Mouse (Mus musculus): ENCODE measurements around the gene Olfr6. TPM values are rescaled to one million over a fixed set of nuclear protein-coding genes. Genes with fewer than 3 reads are reported as not detected.
"Not testable (repeated sequence)": the region's sequence is repeated elsewhere in the genome, so short reads cannot be mapped to it uniquely, and the experiment has no call there.

The Olfr6 gene
- polyA plus RNA-seq, 1 experiment from 2014 or later = not detected

DNA sequence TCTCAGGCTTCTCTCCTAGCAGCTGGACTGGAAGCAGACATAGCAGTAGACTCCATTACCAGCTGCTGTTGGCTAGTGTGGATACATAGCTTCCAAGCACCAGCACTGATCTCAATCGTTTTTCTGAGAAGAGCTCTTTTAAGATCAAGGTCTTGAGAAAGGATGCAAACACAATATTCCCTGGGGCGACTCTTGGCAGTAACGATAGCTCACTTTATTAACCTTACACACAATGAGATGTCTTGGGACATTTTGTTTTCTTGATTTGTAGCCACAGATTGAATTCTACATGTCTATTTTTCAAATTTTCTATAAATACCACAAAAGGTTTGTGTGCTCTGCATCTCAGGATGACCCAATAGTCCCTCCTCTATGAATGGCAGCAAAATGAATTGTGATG is 15.5 kb downstream of the Olfr6 start, which contains the start of gene Olfr710:
Gene Olfr710 (minus strand): TSS at position 101 of the 400 bp plus-strand sequence.
- Histone ChIP-seq H3K4me3 (replicated peaks; ENCODE audit: low read depth, low read length) (no peak within 1 kb of the TSS), H3K4me1 (replicated peaks; ENCODE audit: insufficient read depth, low read length) (no peaks in the 10 kb centered on the region), H3K36me3 (ENCODE audit: insufficient read depth, low read length) (no peaks in the 10 kb centered on the region), H3K9me3 (replicated peaks; ENCODE audit: low read length) (no peaks in the 10 kb centered on the region), H3K4me2 (ENCODE audit: low read length) (no peak within 1 kb of the TSS), H3K27me3 (ENCODE audit: insufficient read depth, low read length) (no peaks in the 10 kb centered on the region), H3K27ac (no peak within 1 kb of the TSS), H3K9ac (ENCODE audit: low read depth, low read length) (no peak within 1 kb of the TSS)
- no peak for TF ChIP-seq CTCF (IDR thresholded peaks at IDR 0.05; ENCODE audit: low read depth)
- ATAC-seq (replicated peaks; ENCODE audit: low FRiP score, low read depth) (no peak), DNase-seq (ENCODE audit: low spot score) (no peak)
- 72% methylated on average over 3 of the region's 3 CpGs for WGBS

DNA sequence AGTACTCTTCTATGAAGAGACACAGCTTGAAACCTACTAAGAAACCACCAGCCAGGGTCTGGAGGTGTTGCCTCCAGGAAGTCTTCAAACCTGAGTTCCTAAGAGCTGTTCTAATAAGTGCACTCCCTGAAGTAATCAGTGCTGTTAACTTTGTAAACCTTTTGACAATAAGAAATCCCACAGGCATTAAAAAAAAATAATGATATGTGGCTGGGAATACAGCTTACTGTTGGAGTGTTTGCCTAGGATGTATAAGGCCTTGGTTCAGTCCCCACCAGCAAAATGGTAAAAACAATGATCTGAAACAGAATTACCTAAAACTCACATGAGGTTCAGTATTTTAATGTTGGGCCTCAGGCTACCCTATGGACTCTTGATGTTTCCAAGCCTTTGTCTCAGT is 31.6 kb downstream of the Olfr6 start, which contains the start of gene Olfr709-ps1:
Gene Olfr709-ps1 (minus strand): TSS at position 101 of the 400 bp plus-strand sequence.
- DNase-seq (ENCODE audit: low spot score) = no peak
- no peak for ATAC-seq (replicated peaks; ENCODE audit: low FRiP score, low read depth)
- H3K4me3 ChIP-seq (replicated peaks; ENCODE audit: low read depth, low read length) = no peak within 1 kb of the TSS
- H3K9me3 ChIP-seq (replicated peaks; ENCODE audit: low read length) = no peaks in the 10 kb centered on the region
- H3K27ac ChIP-seq = no peak within 1 kb of the TSS
- no peak within 1 kb of the TSS for H3K9ac ChIP-seq (ENCODE audit: low read depth, low read length)
- no peaks in the 10 kb centered on the region for H3K4me1 ChIP-seq (replicated peaks; ENCODE audit: insufficient read depth, low read length)
- no peaks in the 10 kb centered on the region for H3K36me3 ChIP-seq (ENCODE audit: insufficient read depth, low read length)
- no peak within 1 kb of the TSS for H3K4me2 ChIP-seq (ENCODE audit: low read length)
- TF ChIP-seq CTCF (IDR thresholded peaks at IDR 0.05; ENCODE audit: low read depth) = no peak
- H3K27me3 ChIP-seq (ENCODE audit: insufficient read depth, low read length) = no peaks in the 10 kb centered on the region

DNA sequence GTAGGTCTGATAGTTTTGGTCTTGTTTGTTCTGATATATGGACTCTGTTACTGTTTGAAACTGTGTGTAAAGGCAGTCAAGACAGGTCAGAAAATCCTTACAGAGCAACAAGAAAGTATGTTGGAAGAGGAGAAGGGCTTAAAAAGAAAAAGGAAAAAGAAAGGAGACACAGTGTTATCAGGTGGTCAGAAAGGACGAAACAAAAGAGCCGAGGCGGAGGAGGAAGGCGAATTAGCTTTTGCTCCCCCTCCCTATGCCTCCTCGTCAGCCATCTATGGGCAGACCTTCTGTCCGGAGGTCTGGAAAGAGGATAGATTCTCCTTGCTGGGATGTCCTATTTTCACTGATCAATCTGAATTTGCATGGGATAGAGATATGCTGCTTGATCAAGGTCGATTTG is 42.8 kb downstream of the Olfr6 start:
- not testable (repeated sequence) for H3K4me1 ChIP-seq (replicated peaks; ENCODE audit: insufficient read depth, low read length); H3K9me3 ChIP-seq (replicated peaks; ENCODE audit: low read length); H3K36me3 ChIP-seq (ENCODE audit: insufficient read depth, low read length); H3K27ac ChIP-seq; H3K4me3 ChIP-seq (replicated peaks; ENCODE audit: low read depth, low read length); H3K4me2 ChIP-seq (ENCODE audit: low read length); H3K9ac ChIP-seq (ENCODE audit: low read depth, low read length); DNase-seq (ENCODE audit: low spot score); H3K27me3 ChIP-seq (ENCODE audit: insufficient read depth, low read length); ATAC-seq (replicated peaks; ENCODE audit: low FRiP score, low read depth)
- 93% methylated on average over 2 of the region's 7 CpGs for WGBS

DNA sequence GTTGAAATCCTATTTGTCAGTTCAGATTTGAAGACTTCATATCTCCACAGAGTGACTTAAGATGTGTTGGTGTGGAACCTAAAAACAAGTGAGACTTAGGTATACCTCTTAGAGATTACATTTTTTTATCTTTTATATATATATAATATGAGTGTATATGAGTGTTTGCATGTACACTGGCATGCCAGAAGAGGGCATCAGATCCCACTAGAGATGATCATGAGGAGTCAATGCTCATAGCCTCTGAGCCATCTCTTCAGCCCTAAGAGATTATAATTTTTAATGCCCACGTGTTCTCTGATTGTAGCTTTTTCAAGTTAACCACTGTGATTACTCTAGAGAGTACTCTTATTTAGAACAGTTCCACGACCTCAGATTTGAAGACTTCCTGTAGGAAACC is 56.1 kb downstream of the Olfr6 start, which contains the start of gene Olfr1532-ps1:
Gene Olfr1532-ps1 (plus strand): TSS at position 326 of the 400 bp plus-strand sequence.
- TF ChIP-seq CTCF (IDR thresholded peaks at IDR 0.05; ENCODE audit: low read depth) = no peak
- Histone ChIP-seq H3K27me3 (ENCODE audit: insufficient read depth, low read length) (no peaks in the 10 kb centered on the region), H3K4me2 (ENCODE audit: low read length) (no peak within 1 kb of the TSS), H3K9me3 (replicated peaks; ENCODE audit: low read length) (no peaks in the 10 kb centered on the region), H3K4me1 (replicated peaks; ENCODE audit: insufficient read depth, low read length) (no peaks in the 10 kb centered on the region), H3K4me3 (replicated peaks; ENCODE audit: low read depth, low read length) (no peak within 1 kb of the TSS), H3K9ac (ENCODE audit: low read depth, low read length) (no peak within 1 kb of the TSS), H3K36me3 (ENCODE audit: insufficient read depth, low read length) (no peaks in the 10 kb centered on the region), H3K27ac (no peak within 1 kb of the TSS)
- DNase-seq (ENCODE audit: low spot score) (no peak), ATAC-seq (replicated peaks; ENCODE audit: low FRiP score, low read depth) (no peak)
- WGBS = 74% methylated on average over 2 of the region's 2 CpGs

Other genes with a start within 250 kb of the Olfr6 start
- not detected in 2 replicates for gene Olfr695, start 247.5 kb downstream of the Olfr6 start, polyA plus RNA-seq (2015; fragmentation: Nextera tagmentation; extraction: Ambion mirVana)
- not detected in 2 replicates for gene Olfr697, start 221.5 kb downstream of the Olfr6 start, polyA plus RNA-seq (2015; fragmentation: Nextera tagmentation; extraction: Ambion mirVana)
- not detected in 2 replicates for gene Olfr698, start 208.5 kb downstream of the Olfr6 start, polyA plus RNA-seq (2015; fragmentation: Nextera tagmentation; extraction: Ambion mirVana)
- not detected in 2 replicates for gene Olfr699, start 170.7 kb downstream of the Olfr6 start, polyA plus RNA-seq (2015; fragmentation: Nextera tagmentation; extraction: Ambion mirVana)
- not detected in 2 replicates for gene Olfr700, start 155.1 kb downstream of the Olfr6 start, polyA plus RNA-seq (2015; fragmentation: Nextera tagmentation; extraction: Ambion mirVana)
- not detected in 2 replicates for gene Olfr701, start 149.8 kb downstream of the Olfr6 start, polyA plus RNA-seq (2015; fragmentation: Nextera tagmentation; extraction: Ambion mirVana)
- not detected in 2 replicates for gene Olfr702, start 130.0 kb downstream of the Olfr6 start, polyA plus RNA-seq (2015; fragmentation: Nextera tagmentation; extraction: Ambion mirVana)
- gene Olfr703, start 120.6 kb downstream of the Olfr6 start, polyA plus RNA-seq (2015; fragmentation: Nextera tagmentation; extraction: Ambion mirVana) = not detected in 2 replicates
- not detected in 2 replicates for gene Olfr704, start 100.8 kb downstream of the Olfr6 start, polyA plus RNA-seq (2015; fragmentation: Nextera tagmentation; extraction: Ambion mirVana)
- not detected in 2 replicates for gene Olfr705, start 87.0 kb downstream of the Olfr6 start, polyA plus RNA-seq (2015; fragmentation: Nextera tagmentation; extraction: Ambion mirVana)
- not detected in 2 replicates for gene Olfr706, start 75.8 kb downstream of the Olfr6 start, polyA plus RNA-seq (2015; fragmentation: Nextera tagmentation; extraction: Ambion mirVana)
- gene Olfr707, start 62.7 kb downstream of the Olfr6 start, polyA plus RNA-seq (2015; fragmentation: Nextera tagmentation; extraction: Ambion mirVana) = not detected in 2 replicates
- gene Olfr1532-ps1, start 55.9 kb downstream of the Olfr6 start, polyA plus RNA-seq (2015; fragmentation: Nextera tagmentation; extraction: Ambion mirVana) = not detected in 2 replicates
- not detected in 2 replicates for gene Olfr709-ps1, start 31.7 kb downstream of the Olfr6 start, polyA plus RNA-seq (2015; fragmentation: Nextera tagmentation; extraction: Ambion mirVana)
- not detected in 2 replicates for gene Olfr710, start 15.6 kb downstream of the Olfr6 start, polyA plus RNA-seq (2015; fragmentation: Nextera tagmentation; extraction: Ambion mirVana)
- not detected in 2 replicates for gene Olfr711, start 11.5 kb upstream of the Olfr6 start, polyA plus RNA-seq (2015; fragmentation: Nextera tagmentation; extraction: Ambion mirVana)
- not detected in 2 replicates for gene Olfr2, start 42.1 kb upstream of the Olfr6 start, polyA plus RNA-seq (2015; fragmentation: Nextera tagmentation; extraction: Ambion mirVana)
- not detected in 2 replicates for gene Olfr713, start 67.2 kb upstream of the Olfr6 start, polyA plus RNA-seq (2015; fragmentation: Nextera tagmentation; extraction: Ambion mirVana)
- gene Olfr714, start 107.0 kb upstream of the Olfr6 start, polyA plus RNA-seq (2015; fragmentation: Nextera tagmentation; extraction: Ambion mirVana) = not detected in 2 replicates
- not detected in 2 replicates for gene Olfr17, start 129.3 kb upstream of the Olfr6 start, polyA plus RNA-seq (2015; fragmentation: Nextera tagmentation; extraction: Ambion mirVana)
- not detected in 2 replicates for gene Olfr715b, start 146.4 kb upstream of the Olfr6 start, polyA plus RNA-seq (2015; fragmentation: Nextera tagmentation; extraction: Ambion mirVana)
- gene Olfr715, start 167.1 kb upstream of the Olfr6 start, polyA plus RNA-seq (2015; fragmentation: Nextera tagmentation; extraction: Ambion mirVana) = not detected in 2 replicates
- not detected in 2 replicates for gene Olfr716, start 174.4 kb upstream of the Olfr6 start, polyA plus RNA-seq (2015; fragmentation: Nextera tagmentation; extraction: Ambion mirVana)
- gene Nlrp14, start 203.1 kb upstream of the Olfr6 start, polyA plus RNA-seq (2015; fragmentation: Nextera tagmentation; extraction: Ambion mirVana) = not detected in 2 replicates
- not detected in 2 replicates for gene Rbmxl2, start 245.5 kb upstream of the Olfr6 start, polyA plus RNA-seq (2015; fragmentation: Nextera tagmentation; extraction: Ambion mirVana)

All from kidney, postnatal 0 days (tissue).